Mouse (Mus musculus) intestine, postnatal 0 days (tissue): ENCODE measurements around the gene Cntn5. TPM values are rescaled to one million over a fixed set of nuclear protein-coding genes. Genes with fewer than 3 reads are reported as not detected.
A peak's percentile ranks its signal among the peaks of the same experiment; 100 is the strongest.

ENCODE experiments used
- ATAC-seq: fragments of 200-750 bp; cut with Nextera tagmentation; 2 replicates; pipeline ENCODE4 v1.8.0; 2017; ENCODE audit warnings: mild to moderate bottlenecking, moderate TSS enrichment, moderate library complexity
- H3K27ac ChIP-seq: fragments of 300-500 bp; sonication (generic); 2 replicates; pipeline ENCODE4 v1.5.1; 2014; ENCODE audit warnings: mild to moderate bottlenecking, low read depth, low read length, moderate library complexity
- H3K27me3 ChIP-seq: fragments of 300-500 bp; sonication (generic); replicated peaks from 2 replicates; pipeline ENCODE4 v1.6.1; 2014; ENCODE audit warnings: low read length, mixed read lengths; ENCODE audit not compliant: control insufficient read depth, insufficient read depth
- H3K36me3 ChIP-seq: fragments of 300-500 bp; sonication (generic); 2 replicates; pipeline ENCODE4 v1.6.1; 2014; ENCODE audit warnings: mild to moderate bottlenecking, moderate library complexity; ENCODE audit not compliant: control insufficient read depth, insufficient read depth
- H3K4me1 ChIP-seq: fragments of 300-500 bp; sonication (generic); replicated peaks from 2 replicates; pipeline ENCODE4 v1.6.1; 2014; ENCODE audit warnings: antibody characterized with exemption, low read length, mixed read lengths; ENCODE audit not compliant: control insufficient read depth, insufficient read depth
- H3K4me2 ChIP-seq: fragments of 300-500 bp; sonication (generic); replicated peaks from 2 replicates; pipeline ENCODE4 v1.6.1; 2014; ENCODE audit warnings: low read depth, mild to moderate bottlenecking, moderate library complexity
- H3K4me3 ChIP-seq: fragments of 300-500 bp; sonication (generic); 2 replicates; pipeline ENCODE4 v1.5.1; 2014; ENCODE audit warnings: low read depth, low read length
- H3K9ac ChIP-seq: fragments of 300-500 bp; sonication (generic); 2 replicates; pipeline ENCODE4 v1.6.1; 2014; ENCODE audit warnings: mild to moderate bottlenecking, low read depth, low read length
- H3K9me3 ChIP-seq: fragments of 300-500 bp; sonication (generic); 2 replicates; pipeline ENCODE4 v1.6.1; 2016; ENCODE audit warnings: mixed run types; ENCODE audit not compliant: control insufficient read depth
- CTCF ChIP-seq: sonication (generic); IDR thresholded peaks from 2 replicates; pipeline ENCODE4 v1.5.1; 2016; ENCODE audit warnings: low read depth, mild to moderate bottlenecking, control low read depth, antibody characterized with exemption, moderate library complexity
- WGBS: fragments of 180-500 bp; shearing (Covaris S2); extraction: QIAGEN DNeasy Blood & Tissue Kit; methylation state at CpG from one replicate; pipeline ENCODE4 v1.1.7; 2014; 5-methylcytosine and 5-hydroxymethylcytosine counted together
- polyA plus RNA-seq: library from polyadenylated mRNA; unstranded; fragments of >200 nt; fragmentation: Nextera tagmentation; extraction: Ambion mirVana; gene quantifications from 2 replicates; pipeline ENCODE4 v1.2.1, GENCODE M21; 2015

Cntn5 gene
- polyA plus RNA-seq, 1 experiment from 2014 or later: 0.87 TPM

DNA sequence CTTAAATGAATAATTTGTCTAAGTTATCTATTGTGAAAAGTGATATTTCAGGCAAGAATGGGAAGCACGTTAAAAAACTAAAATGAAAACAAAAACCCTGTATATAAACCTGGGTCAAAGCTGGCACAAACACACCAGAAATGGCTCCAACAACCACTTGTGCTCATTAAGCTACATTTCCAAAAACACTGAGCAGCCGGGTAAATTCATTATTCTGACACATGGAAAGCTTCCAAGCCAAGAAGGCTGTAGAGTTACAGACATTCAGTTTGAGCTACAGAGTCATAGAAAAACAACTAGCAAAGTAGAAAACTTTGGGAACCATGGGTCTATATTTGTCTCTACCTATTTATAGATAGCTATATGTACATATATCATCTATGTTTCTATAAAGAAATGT lies 1087.1 kb downstream of the Cntn5 start:
- Histone ChIP-seq H3K9me3 (no peaks in the 10 kb centered on the region), H3K4me1 (no peaks in the 10 kb centered on the region), H3K36me3 (no peaks in the 10 kb centered on the region), H3K27ac (no peak overlapping the region), H3K4me2 (no peak overlapping the region), H3K9ac (no peak overlapping the region), H3K4me3 (no peak overlapping the region), H3K27me3 (no peaks in the 10 kb centered on the region)
- TF ChIP-seq CTCF: no peak
- WGBS: 68% methylated on average over 2 of the region's 2 CpGs
- no peak for ATAC-seq

DNA sequence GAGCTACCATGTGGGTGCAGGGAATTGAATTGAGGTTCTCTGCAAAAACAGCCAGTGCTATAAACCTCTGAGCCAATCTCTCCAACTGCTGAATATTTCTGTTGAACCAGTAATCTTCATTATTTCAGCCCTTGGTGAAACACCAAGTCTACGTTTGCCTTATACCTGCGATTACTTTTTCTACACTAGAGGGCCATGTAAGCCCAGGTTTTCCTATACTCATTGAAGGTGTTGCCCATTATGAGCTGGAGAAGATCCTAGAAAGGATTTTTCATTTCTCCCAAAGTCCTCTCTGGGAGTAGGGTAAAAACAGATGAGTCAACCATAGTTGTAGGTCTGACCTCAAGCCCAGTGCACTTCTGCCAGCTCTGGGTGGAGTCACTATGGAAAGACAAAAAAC lies 1105.0 kb downstream of the Cntn5 start:
- 80% methylated on average over 2 of the region's 2 CpGs for WGBS
- no peak overlapping the region for H3K27ac ChIP-seq
- H3K36me3 ChIP-seq: no peaks in the 10 kb centered on the region
- H3K9me3 ChIP-seq: no peaks in the 10 kb centered on the region
- no peak for TF ChIP-seq CTCF
- no peak overlapping the region for H3K4me3 ChIP-seq
- no peak for ATAC-seq
- no peaks in the 10 kb centered on the region for H3K27me3 ChIP-seq
- H3K9ac ChIP-seq: no peak overlapping the region
- H3K4me2 ChIP-seq: no peak overlapping the region
- H3K4me1 ChIP-seq: no peaks in the 10 kb centered on the region

DNA sequence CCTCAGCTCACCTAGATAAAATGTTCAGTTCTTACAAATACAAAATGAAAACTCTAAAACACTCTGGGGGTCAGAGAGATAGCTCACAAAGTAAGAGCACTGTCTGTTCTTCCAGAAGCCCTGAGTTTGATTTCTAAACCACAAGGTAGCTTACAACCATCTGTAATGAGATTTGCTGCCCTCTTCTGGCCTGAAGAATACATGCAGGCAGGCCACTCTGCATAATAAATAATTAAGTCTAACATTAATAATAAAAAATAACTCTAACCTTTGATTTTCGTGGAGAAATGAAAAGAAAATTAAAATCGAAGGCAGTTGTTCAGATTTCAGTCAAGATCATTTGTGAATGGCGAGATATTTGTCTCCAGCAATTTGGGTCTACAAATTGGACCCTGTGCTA lies 1120.9 kb downstream of the Cntn5 start:
- peak; percentile 44 for TF ChIP-seq CTCF
- H3K9me3 ChIP-seq: no peaks in the 10 kb centered on the region
- H3K27ac ChIP-seq: no peak overlapping the region
- H3K4me3 ChIP-seq: no peak overlapping the region
- WGBS: 58% methylated on average over 3 of the region's 3 CpGs
- H3K9ac ChIP-seq: no peak overlapping the region
- H3K4me2 ChIP-seq: no peak overlapping the region
- H3K27me3 ChIP-seq: no peaks in the 10 kb centered on the region
- ATAC-seq: no peak
- H3K4me1 ChIP-seq: no peaks in the 10 kb centered on the region
- H3K36me3 ChIP-seq: no peaks in the 10 kb centered on the region

DNA sequence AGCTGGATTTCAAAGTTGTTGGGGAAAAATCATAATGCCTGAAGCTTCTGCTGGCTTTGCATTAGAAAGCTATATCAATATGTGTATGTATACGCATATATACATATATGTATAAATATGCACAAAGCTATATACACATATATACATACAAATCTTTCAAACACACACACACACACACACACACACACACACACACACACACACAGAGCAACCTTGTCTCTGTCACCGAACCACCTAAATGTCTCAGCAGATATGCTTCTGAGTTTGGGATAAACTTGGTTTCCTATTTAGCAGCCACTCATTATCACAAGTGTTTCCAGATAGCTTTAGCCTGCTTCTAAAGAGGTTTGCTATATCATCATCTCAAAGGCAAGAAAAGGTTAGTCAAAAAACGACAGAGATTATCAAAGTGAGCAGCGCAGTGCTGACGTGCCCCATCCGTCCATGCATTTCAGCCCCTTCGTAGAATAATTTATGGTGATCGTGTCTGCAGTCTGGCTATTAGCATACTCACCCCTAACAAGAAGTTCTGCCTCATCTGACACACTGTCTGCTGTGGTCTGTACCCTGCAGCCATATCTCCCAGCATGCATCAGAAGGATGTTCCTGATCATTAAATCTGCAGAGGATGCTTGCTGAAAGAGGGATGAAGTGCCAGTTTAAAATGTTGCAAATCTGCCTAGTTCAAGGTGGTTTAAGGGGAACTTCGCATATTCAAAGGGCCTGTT lies 1123.3 kb downstream of the Cntn5 start:
- WGBS: 74% methylated on average over 9 of the region's 9 CpGs
- H3K4me1 ChIP-seq: no peaks in the 10 kb centered on the region
- ATAC-seq: no peak
- H3K27ac ChIP-seq: no peak overlapping the region
- no peaks in the 10 kb centered on the region for H3K36me3 ChIP-seq
- no peak overlapping the region for H3K4me2 ChIP-seq
- no peaks in the 10 kb centered on the region for H3K27me3 ChIP-seq
- H3K9ac ChIP-seq: no peak overlapping the region
- no peak overlapping the region for H3K4me3 ChIP-seq
- TF ChIP-seq CTCF: no peak
- H3K9me3 ChIP-seq: no peaks in the 10 kb centered on the region

DNA sequence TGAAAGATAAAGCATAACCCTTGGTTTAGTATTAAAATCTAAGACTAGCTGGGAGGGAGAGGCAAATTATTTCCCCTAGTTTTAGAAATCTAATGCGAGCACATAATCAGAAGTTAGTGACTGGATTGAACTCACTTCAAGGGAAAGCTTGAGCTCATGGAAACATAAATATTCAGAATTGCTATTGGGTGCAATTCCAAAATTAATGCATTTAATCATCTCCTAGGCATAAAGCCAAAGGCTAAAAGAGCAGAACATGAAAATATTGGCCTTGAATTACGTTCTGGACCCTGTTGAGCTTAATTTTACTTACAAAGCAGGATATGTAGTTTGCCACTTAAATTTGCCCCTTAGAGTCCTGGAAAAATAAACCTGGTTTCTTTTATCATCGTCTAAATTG lies 1124.9 kb downstream of the Cntn5 start:
- Histone ChIP-seq H3K9ac (no peak overlapping the region), H3K27me3 (no peaks in the 10 kb centered on the region), H3K4me1 (no peaks in the 10 kb centered on the region), H3K9me3 (no peaks in the 10 kb centered on the region), H3K36me3 (no peaks in the 10 kb centered on the region), H3K27ac (no peak overlapping the region), H3K4me3 (no peak overlapping the region), H3K4me2 (no peak overlapping the region)
- no peak for TF ChIP-seq CTCF
- WGBS: 60% methylated on average over 3 of the region's 3 CpGs
- no peak for ATAC-seq

DNA sequence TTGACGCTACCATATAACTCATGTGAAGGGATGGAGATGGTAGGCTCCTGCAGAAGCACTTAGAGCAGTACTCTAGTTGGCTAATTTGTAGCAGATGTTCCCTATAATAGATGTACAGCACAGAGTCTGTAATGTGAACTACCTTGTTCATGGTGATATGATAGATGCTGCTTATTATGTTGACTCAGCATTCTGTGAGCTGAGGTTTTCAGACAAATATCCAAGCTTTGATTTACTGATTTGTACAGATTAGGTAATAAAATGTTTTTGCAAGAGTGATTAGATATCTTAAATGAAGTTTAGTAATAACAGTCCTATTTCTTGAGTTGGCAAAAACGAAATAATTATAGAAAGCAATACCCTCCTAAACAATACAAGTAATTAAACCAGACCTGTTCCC lies 1133.8 kb downstream of the Cntn5 start:
- no peak for TF ChIP-seq CTCF
- Histone ChIP-seq H3K27me3 (no peaks in the 10 kb centered on the region), H3K9me3 (no peaks in the 10 kb centered on the region), H3K4me3 (no peak overlapping the region), H3K27ac (no peak overlapping the region), H3K4me2 (no peak overlapping the region), H3K36me3 (no peaks in the 10 kb centered on the region), H3K9ac (no peak overlapping the region), H3K4me1 (no peaks in the 10 kb centered on the region)
- ATAC-seq: no peak
- WGBS: 65% methylated on average over 2 of the region's 2 CpGs

DNA sequence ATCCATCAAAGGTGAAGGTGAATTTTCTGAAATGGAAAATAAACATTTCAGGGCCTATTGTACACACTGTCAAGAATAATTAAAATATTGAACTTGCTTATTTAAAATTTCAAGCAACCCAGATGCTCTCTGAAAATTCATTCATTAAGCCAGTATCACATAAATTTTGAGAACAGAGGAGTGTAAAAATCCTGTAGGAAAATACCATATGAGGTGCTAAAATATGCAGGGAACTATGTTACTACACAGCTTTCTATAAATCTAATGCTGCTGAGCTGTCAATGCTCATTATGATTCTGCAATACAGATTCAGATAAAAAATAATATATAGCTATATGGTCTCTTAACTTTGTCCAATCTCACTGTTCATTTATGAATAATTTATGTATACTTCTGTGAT lies 1134.9 kb downstream of the Cntn5 start:
- no peak overlapping the region for H3K27ac ChIP-seq
- H3K4me1 ChIP-seq: no peaks in the 10 kb centered on the region
- no peak overlapping the region for H3K9ac ChIP-seq
- no peaks in the 10 kb centered on the region for H3K9me3 ChIP-seq
- no peak for TF ChIP-seq CTCF
- no peak for ATAC-seq
- no peaks in the 10 kb centered on the region for H3K27me3 ChIP-seq
- no peak overlapping the region for H3K4me2 ChIP-seq
- no peaks in the 10 kb centered on the region for H3K36me3 ChIP-seq
- no peak overlapping the region for H3K4me3 ChIP-seq
